Mouse (Mus musculus): Measurements from ENCODE around the gene Orc5. TPM values are rescaled to one million over a fixed set of nuclear protein-coding genes. Genes with fewer than 3 reads are reported as not detected.
"Not testable (repeated sequence)": the region's sequence is repeated elsewhere in the genome, so short reads cannot be mapped to it uniquely, and the experiment has no call there.

Gene Orc5
- polyA plus RNA-seq, 1 experiment = 8.8 TPM

- no peak for DNase-seq (ENCODE audit: extremely low spot score in 1 of 2, low spot score in 1 of 2)
These were observed 11.1 kb downstream of the Orc5 start for GRCm38 (mm10) chr5:22538996-22539600.

- no peak for DNase-seq (ENCODE audit: extremely low spot score in 1 of 2, low spot score in 1 of 2)
These were observed 13.5 kb downstream of the Orc5 start for GRCm38 (mm10) chr5:22536695-22537094.

- DNase-seq (ENCODE audit: extremely low spot score in 1 of 2, low spot score in 1 of 2) = no peak
These were observed 17.7 kb downstream of the Orc5 start for GRCm38 (mm10) chr5:22532571-22532970.

GRCm38 (mm10) chr5:22522612-22523011 is 27.6 kb downstream of the Orc5 start:
- peak in 1 of 2 experiments; percentile 11 for DNase-seq (ENCODE audit: extremely low spot score in 1 of 2, low spot score in 1 of 2)

GRCm38 (mm10) chr5:22519708-22520107 is 30.5 kb downstream of the Orc5 start:
- no peak for DNase-seq (ENCODE audit: extremely low spot score in 1 of 2, low spot score in 1 of 2)

- DNase-seq (ENCODE audit: extremely low spot score in 1 of 2, low spot score in 1 of 2) = peak in 1 of 2 experiments; percentile 50
These were observed 34.5 kb downstream of the Orc5 start for GRCm38 (mm10) chr5:22515745-22516144.

GRCm38 (mm10) chr5:22514231-22514630 is 36.0 kb downstream of the Orc5 start:
- not testable (repeated sequence) for DNase-seq (ENCODE audit: extremely low spot score in 1 of 2, low spot score in 1 of 2)

- not testable (repeated sequence) for DNase-seq (ENCODE audit: extremely low spot score in 1 of 2, low spot score in 1 of 2)
These were observed 37.6 kb downstream of the Orc5 start for GRCm38 (mm10) chr5:22512579-22512978.

- peak in 1 of 2 experiments; percentile 22 for DNase-seq (ENCODE audit: extremely low spot score in 1 of 2, low spot score in 1 of 2)
These were observed 38.4 kb downstream of the Orc5 start for GRCm38 (mm10) chr5:22511824-22512223.

GRCm38 (mm10) chr5:22508560-22508959 is 41.7 kb downstream of the Orc5 start:
- peak; percentile 21 to 49 for DNase-seq (ENCODE audit: extremely low spot score in 1 of 2, low spot score in 1 of 2)

GRCm38 (mm10) chr5:22499437-22499836 is 50.8 kb downstream of the Orc5 start:
- DNase-seq (ENCODE audit: extremely low spot score in 1 of 2, low spot score in 1 of 2) = no peak

- DNase-seq (ENCODE audit: extremely low spot score in 1 of 2, low spot score in 1 of 2) = no peak
These were observed 59.1 kb downstream of the Orc5 start for GRCm38 (mm10) chr5:22491088-22491487.

GRCm38 (mm10) chr5:22489091-22489490 is 61.1 kb downstream of the Orc5 start:
- no peak for DNase-seq (ENCODE audit: extremely low spot score in 1 of 2, low spot score in 1 of 2)

GRCm38 (mm10) chr5:22486601-22487206 is 63.5 kb downstream of the Orc5 start:
- no peak for DNase-seq (ENCODE audit: extremely low spot score in 1 of 2, low spot score in 1 of 2)

GRCm38 (mm10) chr5:22485764-22486163 is 64.5 kb downstream of the Orc5 start:
- no peak for DNase-seq (ENCODE audit: extremely low spot score in 1 of 2, low spot score in 1 of 2)

- no peak for DNase-seq (ENCODE audit: extremely low spot score in 1 of 2, low spot score in 1 of 2)
These were observed 67.7 kb downstream of the Orc5 start for GRCm38 (mm10) chr5:22482567-22482966.

- DNase-seq (ENCODE audit: extremely low spot score in 1 of 2, low spot score in 1 of 2) = not testable (repeated sequence)
These were observed 77.8 kb downstream of the Orc5 start for GRCm38 (mm10) chr5:22472445-22472844.

GRCm38 (mm10) chr5:22471243-22471642 is 79.0 kb downstream of the Orc5 start:
- DNase-seq (ENCODE audit: extremely low spot score in 1 of 2, low spot score in 1 of 2) = no peak

GRCm38 (mm10) chr5:22452871-22453661 is 97.2 kb downstream of the Orc5 start:
- DNase-seq (ENCODE audit: extremely low spot score in 1 of 2, low spot score in 1 of 2) = no peak

GRCm38 (mm10) chr5:22452452-22452851 is 97.8 kb downstream of the Orc5 start:
- DNase-seq (ENCODE audit: extremely low spot score in 1 of 2, low spot score in 1 of 2) = no peak

GRCm38 (mm10) chr5:22451764-22452163 is 98.5 kb downstream of the Orc5 start:
- DNase-seq (ENCODE audit: extremely low spot score in 1 of 2, low spot score in 1 of 2) = no peak

GRCm38 (mm10) chr5:22449492-22449891 is 100.7 kb downstream of the Orc5 start:
- DNase-seq (ENCODE audit: extremely low spot score in 1 of 2, low spot score in 1 of 2) = no peak

Data from frontal cortex, adult 2 months (tissue).